Mouse (Mus musculus): ENCODE data around the gene Rin2.

Rin2 gene

GRCm38 (mm10) chr2:145675142-145675755 is at the start of gene Rin2:
TSS of gene Rin2 (plus strand) at chr2:145675215.
- no peak for DNase-seq (ENCODE audit: low spot score in 2 of 2)

DNA sequence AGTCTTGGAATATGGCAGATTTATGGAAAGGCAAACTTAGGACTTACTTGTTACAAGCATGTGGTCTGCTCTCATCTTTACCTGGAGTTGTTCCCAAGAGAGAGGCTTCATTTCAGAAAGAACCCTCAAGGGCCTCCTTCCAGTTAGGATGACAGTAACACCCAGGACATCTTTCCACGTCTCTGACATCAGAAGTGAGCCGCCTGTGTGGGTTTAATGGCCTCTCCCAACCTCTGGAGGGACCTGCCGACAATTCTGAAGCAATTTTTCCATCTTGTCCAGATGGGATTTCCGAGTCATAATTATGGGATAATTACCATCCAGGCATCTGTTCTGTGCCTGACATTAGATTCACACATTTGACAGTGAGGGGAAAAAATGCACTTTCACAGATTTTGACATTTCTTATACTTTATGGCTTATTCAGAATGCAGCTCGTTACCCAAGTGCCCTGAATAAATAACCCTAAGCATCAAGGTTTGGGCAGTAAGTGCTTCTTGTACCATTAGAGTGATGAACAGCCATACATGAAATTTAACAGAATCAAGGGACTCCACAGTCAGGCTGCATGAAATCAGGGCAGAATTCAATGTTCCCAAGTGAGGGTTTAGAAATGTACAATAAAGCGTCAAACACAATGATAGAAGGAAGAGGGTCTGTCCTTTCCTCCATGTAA is 43.8 kb upstream of the Rin2 start:
- no peak for DNase-seq (ENCODE audit: low spot score in 2 of 2)

DNA sequence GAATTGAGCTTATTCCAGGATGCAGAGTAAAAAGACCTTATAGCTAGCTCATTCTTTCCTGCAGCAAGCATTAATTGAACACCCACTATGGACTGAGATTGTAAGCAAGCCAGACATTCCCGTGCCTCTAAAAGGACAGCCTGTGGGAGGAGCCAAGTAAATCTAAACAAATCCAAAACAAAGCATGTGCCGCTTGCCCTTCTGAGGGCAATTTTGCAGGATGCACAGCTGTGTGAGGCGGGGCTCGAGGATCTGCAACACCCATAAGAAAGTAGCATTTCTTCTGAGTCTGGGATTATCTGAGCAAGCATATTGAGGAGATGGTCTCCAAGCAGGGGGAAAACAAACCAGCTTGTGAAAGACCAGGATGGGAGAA is 43.2 kb upstream of the Rin2 start:
- no peak for DNase-seq (ENCODE audit: low spot score in 2 of 2)

- DNase-seq (ENCODE audit: low spot score in 2 of 2), result no peak
Measured at GRCm38 (mm10) chr2:145633811-145634210, 41.2 kb upstream of the Rin2 start.

GRCm38 (mm10) chr2:145640255-145640984 is 34.6 kb upstream of the Rin2 start:
- DNase-seq (ENCODE audit: low spot score in 2 of 2), result no peak

DNA sequence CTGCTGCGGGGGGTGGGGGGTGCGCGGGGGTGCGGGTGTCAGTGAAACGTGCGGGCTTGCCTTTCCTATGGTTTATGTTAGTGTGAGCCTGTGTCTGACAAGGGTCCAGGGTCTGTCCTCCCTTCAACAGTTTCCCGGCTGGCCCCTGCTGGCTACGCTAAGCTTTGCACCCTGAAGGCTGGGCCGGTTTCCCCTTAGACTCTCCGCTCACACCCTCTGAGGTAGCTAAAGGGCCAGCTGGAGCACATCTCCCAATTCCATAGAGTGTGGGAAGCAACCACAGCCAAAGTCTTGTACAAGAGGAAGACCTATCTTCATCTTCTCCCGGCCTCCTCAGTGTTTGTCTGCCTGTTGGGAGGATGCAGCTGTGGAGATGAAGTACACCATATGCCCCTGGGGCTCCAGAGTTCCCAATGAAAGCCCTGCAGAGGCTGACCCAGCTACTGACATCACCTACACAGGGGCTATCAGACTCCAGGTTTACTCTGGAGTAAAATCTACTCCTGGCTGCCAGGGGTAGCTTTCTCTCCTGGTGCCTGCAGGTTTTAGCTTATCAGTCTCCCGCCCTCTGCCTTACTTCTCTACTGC is 19.5 kb upstream of the Rin2 start:
- no peak for DNase-seq (ENCODE audit: low spot score in 2 of 2)

GRCm38 (mm10) chr2:145656121-145656520 is 18.9 kb upstream of the Rin2 start:
- no peak for DNase-seq (ENCODE audit: low spot score in 2 of 2)

DNA sequence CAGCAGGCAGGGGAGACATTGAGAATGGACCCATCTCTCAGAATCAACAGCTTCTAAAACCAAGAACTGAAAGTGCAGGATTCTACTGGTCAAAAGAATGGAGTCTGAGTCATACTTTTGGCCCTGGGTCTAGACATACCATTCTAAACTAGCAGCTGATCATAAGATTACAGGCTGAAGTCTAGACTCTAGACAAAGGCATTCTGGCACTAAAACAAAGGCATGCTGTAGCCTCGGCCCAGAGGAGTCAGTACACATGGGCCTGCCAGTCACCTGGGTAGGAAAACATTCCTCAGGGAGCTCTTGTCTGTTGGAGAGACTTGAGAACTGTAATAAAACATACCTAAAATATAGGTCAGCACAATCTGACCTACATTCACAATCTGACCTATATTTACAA is 18.3 kb upstream of the Rin2 start:
- DNase-seq (ENCODE audit: low spot score in 2 of 2), result no peak

- no peak for DNase-seq (ENCODE audit: low spot score in 2 of 2)
Measured at GRCm38 (mm10) chr2:145661242-145661641, 13.8 kb upstream of the Rin2 start.

DNA sequence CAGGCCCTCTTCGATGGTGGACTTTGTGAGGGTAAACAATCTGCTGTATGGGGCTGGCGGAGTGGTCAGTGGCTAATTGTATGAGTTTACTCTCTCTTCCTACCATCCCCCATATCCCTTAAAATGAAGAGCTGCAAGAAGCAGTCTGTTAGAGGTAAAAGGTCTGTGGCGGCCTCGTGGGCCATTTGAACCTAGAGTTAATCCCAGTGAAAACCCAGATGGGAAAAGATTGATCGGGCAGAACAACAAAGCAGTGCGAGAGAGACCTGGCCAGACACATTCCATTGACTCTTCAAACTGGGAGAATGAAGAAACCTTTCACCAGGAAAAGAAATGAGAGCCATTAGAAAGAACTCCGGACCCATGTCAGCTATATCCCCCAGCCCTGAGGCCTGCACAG is 11.1 kb upstream of the Rin2 start:
- no peak for DNase-seq (ENCODE audit: low spot score in 2 of 2)

DNA sequence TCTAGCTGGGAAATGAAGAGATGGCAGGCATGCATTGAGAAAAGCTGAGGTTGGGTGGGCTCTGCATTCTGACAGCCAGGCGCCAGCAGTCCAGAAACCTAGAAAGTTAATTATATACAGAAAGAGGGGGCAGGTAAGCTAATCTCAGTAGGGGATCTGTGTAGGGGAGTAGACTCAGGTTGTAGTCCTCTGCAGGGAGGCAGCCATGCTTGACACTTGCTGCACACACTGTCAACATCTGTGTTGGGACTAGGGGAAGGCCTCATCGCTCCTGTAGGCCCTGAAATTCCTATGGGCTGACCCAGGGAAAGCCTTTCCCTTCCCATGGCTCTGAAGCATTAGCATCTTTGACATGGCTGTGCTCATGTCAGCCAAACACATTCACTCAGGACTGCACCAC is 10.7 kb upstream of the Rin2 start:
- no peak for DNase-seq (ENCODE audit: low spot score in 2 of 2)

GRCm38 (mm10) chr2:145668135-145668534 is 6.9 kb upstream of the Rin2 start:
- no peak for DNase-seq (ENCODE audit: low spot score in 2 of 2)

DNA sequence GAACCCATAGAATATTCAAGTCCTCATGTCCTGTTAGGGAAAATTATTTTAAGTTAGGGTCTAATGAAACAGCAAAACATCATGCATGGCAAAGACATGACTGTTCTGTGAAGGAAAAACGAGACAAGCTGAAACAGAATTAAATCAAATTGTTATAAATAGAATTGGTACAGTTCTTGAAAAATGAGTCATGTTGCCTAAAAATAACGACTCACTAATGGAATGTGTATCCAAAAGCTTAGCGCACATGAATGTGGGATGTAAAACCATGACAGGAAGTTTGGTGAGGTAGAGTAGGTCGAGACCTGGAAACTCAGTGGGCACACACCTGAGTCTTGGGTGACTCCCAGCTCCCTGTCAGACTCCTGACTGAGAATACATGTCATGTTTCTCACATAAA is 4.9 kb upstream of the Rin2 start:
- no peak for DNase-seq (ENCODE audit: low spot score in 2 of 2)

DNA sequence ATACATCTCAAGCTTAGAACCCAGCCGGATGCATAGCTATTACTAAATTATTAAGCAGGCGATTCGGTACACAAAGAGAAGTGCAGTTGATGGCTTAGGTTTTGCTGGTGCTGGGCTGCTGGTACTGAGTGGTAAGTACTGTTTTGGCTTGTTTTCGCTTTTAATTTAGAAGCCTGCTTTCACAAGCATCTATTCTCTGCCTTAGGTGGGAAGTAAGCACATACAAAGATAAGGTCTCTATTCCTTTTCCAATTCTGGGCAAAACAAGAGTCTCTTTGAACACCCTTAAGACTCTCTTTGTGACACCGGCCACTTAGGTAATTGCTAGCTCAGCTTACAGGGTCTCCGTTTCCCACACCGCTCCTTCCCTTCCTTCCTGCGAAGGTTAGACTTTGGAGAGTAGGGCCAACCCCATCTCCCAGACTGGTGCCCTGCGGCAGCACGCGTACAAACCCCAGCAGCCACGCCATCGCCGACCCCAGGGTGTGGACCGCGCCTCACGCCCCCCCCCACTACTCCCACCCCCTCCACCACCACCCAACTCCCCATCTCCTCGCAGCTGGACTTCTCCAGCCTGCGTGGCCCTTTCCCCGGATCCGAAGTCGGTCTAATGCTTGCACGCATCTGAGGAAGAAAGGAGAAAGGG is 396 bp upstream of the Rin2 start:
- no peak for DNase-seq (ENCODE audit: low spot score in 2 of 2)

DNA sequence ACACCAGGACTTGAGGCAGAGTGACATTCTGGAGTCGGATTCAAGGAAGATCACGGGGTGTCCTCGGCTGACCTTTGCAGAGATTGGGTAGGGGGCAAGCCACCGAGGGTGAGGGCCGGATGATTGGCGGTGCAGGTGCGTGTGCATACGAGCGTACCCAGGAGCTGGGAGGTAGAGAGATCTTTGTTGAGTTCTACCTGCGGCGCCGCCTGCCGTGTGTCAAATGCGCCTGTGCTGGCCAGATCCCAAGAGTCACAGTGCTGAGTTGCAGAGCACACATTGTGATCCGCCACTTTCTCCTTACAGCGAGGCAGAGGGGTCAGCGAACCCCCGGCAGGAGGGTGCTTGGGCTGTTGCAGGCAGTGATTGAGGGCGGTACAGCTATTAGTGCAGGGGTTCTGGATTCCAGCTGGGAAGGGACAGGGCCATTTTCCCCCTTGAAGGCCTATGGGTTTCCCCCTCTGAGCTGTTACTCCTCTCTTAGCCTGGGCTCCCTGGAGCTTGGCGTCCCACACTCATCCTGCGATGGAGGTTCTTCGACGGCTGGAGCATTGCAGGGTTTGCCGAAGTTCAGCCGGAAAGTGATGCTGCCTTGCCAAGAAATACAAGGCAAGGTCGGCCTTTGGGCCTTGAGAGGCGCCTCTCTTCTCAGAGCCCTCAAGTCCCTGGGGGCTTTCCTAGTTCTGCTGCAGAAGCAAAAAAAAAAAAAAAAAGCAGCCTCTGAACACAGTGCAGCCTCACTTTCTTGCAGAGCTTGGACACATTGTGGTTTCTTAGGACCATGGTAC is 935 bp downstream of the Rin2 start:
- DNase-seq (ENCODE audit: low spot score in 2 of 2), result no peak

DNA sequence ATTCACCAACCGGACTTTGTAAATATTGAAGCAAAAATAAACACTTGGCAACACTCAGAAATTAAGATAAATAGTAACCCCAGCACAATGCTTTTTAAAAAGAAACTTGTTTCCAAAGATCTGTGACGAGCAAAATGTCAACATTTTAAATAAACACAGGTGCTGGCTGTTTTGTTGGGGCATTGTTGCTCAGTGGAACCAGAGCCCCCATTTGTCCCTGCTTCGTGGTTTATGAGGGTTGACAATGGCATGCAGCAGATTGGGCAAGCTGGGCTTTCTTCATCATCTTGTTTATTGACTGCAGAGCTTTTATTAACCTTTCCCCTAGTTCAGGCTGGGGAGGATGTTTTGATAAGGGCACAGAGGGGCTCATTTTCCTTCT is 1.5 kb downstream of the Rin2 start:
- no peak for DNase-seq (ENCODE audit: low spot score in 2 of 2)

- no peak for DNase-seq (ENCODE audit: low spot score in 2 of 2)
Measured at GRCm38 (mm10) chr2:145676936-145677335, 1.9 kb downstream of the Rin2 start.

- no peak for DNase-seq (ENCODE audit: low spot score in 2 of 2)
Measured at GRCm38 (mm10) chr2:145680141-145680540, 5.1 kb downstream of the Rin2 start.

DNA sequence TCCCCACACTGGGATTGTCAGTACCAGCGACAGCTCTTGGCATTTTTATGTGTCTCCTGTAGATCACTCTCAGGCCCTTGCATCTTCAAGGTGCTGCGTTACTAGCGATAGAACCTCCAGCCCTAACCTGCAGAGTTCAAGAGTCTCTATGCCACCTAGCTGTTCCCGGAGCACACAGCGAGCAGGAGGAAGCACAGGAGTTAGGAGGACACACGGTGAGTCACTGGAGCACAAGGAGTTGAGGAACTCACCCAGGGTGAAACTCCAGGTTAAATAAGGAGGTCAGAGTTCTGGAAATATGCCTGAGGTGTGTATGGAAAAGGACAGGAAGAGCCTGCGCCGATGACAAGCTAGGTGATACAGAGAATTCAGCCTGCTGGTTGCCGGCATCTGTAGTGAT is 5.7 kb downstream of the Rin2 start:
- DNase-seq (ENCODE audit: low spot score in 2 of 2), result no peak

DNA sequence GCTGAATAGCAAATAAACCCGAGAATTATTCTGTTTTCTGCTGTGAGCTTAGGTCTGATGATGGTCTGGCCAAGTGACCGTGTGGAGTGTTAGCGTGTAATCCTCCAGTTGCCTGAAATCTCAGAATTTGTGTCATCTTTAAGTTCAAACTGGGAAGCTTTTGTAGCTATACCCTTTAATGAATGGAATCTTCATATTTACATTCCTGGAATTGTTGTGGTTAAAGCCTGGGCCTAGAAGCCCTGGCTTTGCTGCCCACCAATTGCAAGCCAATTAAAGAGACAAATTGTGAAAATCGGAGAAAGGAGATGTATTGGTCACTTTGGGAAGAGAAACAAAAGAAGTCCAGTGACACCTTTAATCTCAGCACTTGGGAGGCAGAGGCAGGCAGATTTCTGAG is 6.6 kb downstream of the Rin2 start:
- DNase-seq (ENCODE audit: low spot score in 2 of 2), result no peak

DNA sequence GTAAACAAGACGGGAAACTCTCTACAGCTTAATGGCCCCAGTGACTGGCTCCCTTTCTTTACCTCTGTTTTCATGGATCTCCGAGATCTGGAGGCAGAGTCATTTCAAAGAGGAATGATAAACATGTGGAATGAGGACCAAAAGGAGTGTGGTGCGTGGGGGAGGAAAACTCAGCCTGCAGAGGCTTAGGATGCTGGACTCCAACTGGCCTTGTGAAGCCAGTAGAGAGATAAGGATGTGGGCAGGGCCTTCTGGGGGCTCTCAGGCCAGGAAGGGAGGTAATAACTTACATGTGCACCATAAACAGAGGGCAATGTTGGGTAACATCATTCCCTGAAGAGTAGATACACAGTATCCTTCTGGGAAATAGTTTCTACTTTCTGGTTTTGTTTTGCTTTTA is 7.9 kb downstream of the Rin2 start:
- DNase-seq (ENCODE audit: low spot score in 2 of 2), result no peak

DNA sequence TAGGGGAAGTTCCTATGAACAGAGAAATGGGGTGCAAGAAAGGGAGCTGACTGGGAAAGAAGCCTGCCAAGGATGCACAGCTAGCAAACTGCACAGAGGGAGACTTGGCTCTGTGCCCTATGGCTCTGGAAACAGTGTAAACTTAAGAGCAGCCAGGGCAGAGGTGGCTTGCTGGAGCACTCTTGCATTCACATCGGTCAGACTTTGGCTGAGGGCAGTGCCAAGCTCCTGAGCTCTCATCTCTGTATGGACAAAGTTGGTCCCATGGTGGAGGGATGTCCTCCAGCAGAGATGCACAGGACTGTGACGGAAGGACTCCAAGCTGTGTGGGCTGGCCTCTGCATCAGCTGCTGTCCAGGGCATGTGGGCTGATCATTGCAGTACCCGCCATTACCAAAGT is 8.5 kb downstream of the Rin2 start:
- no peak for DNase-seq (ENCODE audit: low spot score in 2 of 2)
